Mouse (Mus musculus) MEL (cell line): ENCODE measurements at regions not wholly inside any gene's neighbourhood (a gene's known extent, or its start where the extent isn't known, plus 50 kb on each side); places are given as distances from the start of the nearest gene placed in this dataset.

ENCODE experiments used
- DNase-seq: peaks from one replicate; pipeline ENCODE4 v3.0.0; 2011; ENCODE audit warnings: low read depth, low spot score
- H3K27ac ChIP-seq: 2 replicates; pipeline ENCODE4 v1.5.1; 2012; ENCODE audit warnings: low read depth, mild to moderate bottlenecking, control low read depth, low read length, moderate library complexity; ENCODE audit not compliant: control insufficient read depth
- H3K27me3 ChIP-seq, 2 experiments: fragments of 150-350 bp in 1 of 2; sonication (generic) in 1 of 2; 2 replicates each; pipeline ENCODE4 v1.6.1; 2012; ENCODE audit warnings: low read length in 2 of 2, mild to moderate bottlenecking in 2 of 2, improper control_type of control experiment in 1 of 2, moderate library complexity in 1 of 2; ENCODE audit not compliant: insufficient read depth in 2 of 2, control insufficient read depth in 1 of 2
- H3K36me3 ChIP-seq, 2 experiments: 2 replicates each; pipeline ENCODE4 v1.6.1; 2012 to 2014; ENCODE audit warnings: low read length in 2 of 2, improper control_type of control experiment in 1 of 2, inconsistent platforms in 1 of 2, mild to moderate bottlenecking in 1 of 2; ENCODE audit not compliant: insufficient read depth in 2 of 2, control insufficient read depth in 1 of 2
- H3K4me1 ChIP-seq, 2 experiments: fragments of 150-350 bp in 1 of 2; sonication (generic) in 1 of 2; 2 replicates each; pipeline ENCODE4 v1.6.1; 2012; ENCODE audit warnings: low read length in 2 of 2, improper control_type of control experiment in 1 of 2, mild to moderate bottlenecking in 1 of 2; ENCODE audit not compliant: insufficient read depth in 2 of 2, control insufficient read depth in 1 of 2
- H3K4me3 ChIP-seq, 2 experiments: fragments of 150-350 bp in 1 of 2; sonication (generic) in 1 of 2; 2 replicates each; pipeline ENCODE4 v1.5.1; 2012; ENCODE audit warnings: low read depth in 2 of 2, low read length in 2 of 2, mild to moderate bottlenecking in 2 of 2, moderate library complexity in 2 of 2, control low read depth in 1 of 2, improper control_type of control experiment in 1 of 2; ENCODE audit not compliant: control insufficient read depth in 1 of 2, insufficient read depth in 1 of 2
- H3K79me2 ChIP-seq: 2 replicates; pipeline ENCODE4 v1.6.1; 2012; ENCODE audit warnings: mild to moderate bottlenecking, low read length, moderate library complexity; ENCODE audit not compliant: control insufficient read depth, poor library complexity, insufficient read depth
- H3K9ac ChIP-seq: 2 replicates; pipeline ENCODE4 v1.6.1; 2012; ENCODE audit warnings: low read depth, mild to moderate bottlenecking, control low read depth, low read length, moderate library complexity; ENCODE audit not compliant: control insufficient read depth, poor library complexity, severe bottlenecking
- H3K9me3 ChIP-seq: fragments of 150-350 bp; sonication (generic); replicated peaks from 2 replicates; pipeline ENCODE4 v1.6.1; 2012; ENCODE audit warnings: mild to moderate bottlenecking, low read length, improper control_type of control experiment, moderate library complexity; ENCODE audit not compliant: insufficient read depth
- RAD21 ChIP-seq: IDR thresholded peaks from 2 replicates; pipeline ENCODE4 v1.6.1; 2011; ENCODE audit warnings: mild to moderate bottlenecking, low read depth, low read length, improper control_type of control experiment

DNA sequence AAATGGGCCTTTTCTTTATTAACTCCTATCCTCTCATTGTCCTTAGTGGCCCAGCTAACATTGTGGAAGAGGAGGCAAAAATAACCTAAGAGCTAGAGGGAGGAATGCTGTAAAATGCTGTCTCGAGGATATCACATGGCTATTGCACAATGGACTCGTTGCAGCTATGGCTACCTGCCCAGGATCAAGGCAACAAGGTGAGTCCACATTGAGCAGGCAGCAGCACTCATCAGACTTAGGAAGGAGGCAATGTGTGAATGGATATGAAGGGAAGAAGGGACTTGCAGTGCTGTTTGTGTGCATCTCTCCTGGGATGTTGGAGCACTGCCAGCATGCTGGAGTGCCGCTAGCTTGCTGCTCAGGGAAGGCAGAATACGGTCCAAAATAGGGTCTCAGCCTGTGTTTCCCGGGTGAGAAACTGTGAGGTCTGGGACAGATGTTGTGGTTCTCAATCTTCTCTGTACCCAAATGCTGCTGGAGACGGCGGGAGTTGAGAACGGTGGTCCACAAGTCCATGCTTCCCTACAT, 51.8 kb upstream of the Nox3 start:
- Histone ChIP-seq H3K27me3 (no peaks in the 10 kb centered on the region; a peak in 2 of 4 replicates), H3K27ac (no peak overlapping the region), H3K4me3 (no peak overlapping the region), H3K79me2 (no peaks in the 10 kb centered on the region), H3K36me3 (no peaks in the 10 kb centered on the region), H3K9ac (no peak overlapping the region), H3K9me3 (no peaks in the 10 kb centered on the region), H3K4me1 (no peaks in the 10 kb centered on the region)
- DNase-seq: no peak
- no peak for TF ChIP-seq RAD21
